ENCODE assay signal across 23 mouse cellular contexts in the genomic region with DNA sequence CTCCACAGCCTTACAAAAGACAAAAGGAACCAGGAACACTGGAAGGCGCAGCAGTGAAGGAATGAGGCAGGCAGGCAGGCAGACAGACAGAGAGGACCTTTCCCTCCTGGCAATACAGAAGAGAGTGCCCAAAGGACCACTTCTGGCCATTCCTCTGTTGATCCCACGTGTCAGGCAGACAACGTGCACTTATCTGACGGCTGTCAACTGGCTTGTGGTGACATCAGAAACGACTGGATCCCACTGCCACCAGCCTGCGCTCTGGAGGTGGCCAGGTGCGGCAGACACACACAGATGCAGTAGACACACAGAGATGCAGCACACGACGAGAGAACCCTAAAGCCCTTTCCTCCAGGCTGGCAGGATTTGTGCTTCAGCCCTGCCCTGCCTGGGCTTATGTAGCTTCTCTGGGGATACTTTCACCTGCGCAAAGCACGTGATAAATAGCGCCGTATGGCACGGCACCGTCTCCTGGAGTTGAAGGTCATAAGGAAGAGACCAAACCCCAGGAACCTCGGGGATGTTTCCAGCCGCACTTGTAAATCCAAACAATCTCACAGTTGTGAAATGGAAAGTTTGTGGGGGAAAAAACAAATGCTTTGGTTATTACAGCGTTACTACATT.
DNase-seq lines count a peak whose midpoint lies in the region; ATAC-seq and TF ChIP-seq lines count a peak whose summit lies in the region.
"Had no signal": no experiment of that assay in that cellular context is flagged by ENCODE, and none has a peak within 500 bp of the region (broad histone marks: within the 10 kb centered on the region; RNA-seq: fewer than 3 reads in every experiment).

No protein-coding gene starts in this region.

- peak overlapping the region; percentile 34; the same call in 1 of the 2 replicates for H3K4me2 ChIP-seq in heart, embryonic 11.5 days
- H3K4me2 ChIP-seq in neural tube, embryonic 15.5 days = no peak overlapping the region
- H3K4me2 ChIP-seq: embryonic facial prominence, embryonic 15.5 days; limb, embryonic 15.5 days; liver, embryonic 15.5 days; midbrain, embryonic 13.5 days had no signal

- TF ChIP-seq POLR2A in small intestine, adult 2 months (IDR thresholded peaks at IDR 0.05; ENCODE audit: low read depth, low read length) = no peak

- H3K4me1 ChIP-seq in heart, embryonic 11.5 days (ENCODE audit: control insufficient read depth, insufficient read depth, low read length) = peaks cover 3% of the 10 kb centered on the region; the same call in 1 of the 2 replicates
- no peaks in the 10 kb centered on the region for H3K4me1 ChIP-seq in neural tube, embryonic 15.5 days
- H3K4me1 ChIP-seq in small intestine, adult 2 months (ENCODE audit: control insufficient read depth, insufficient read depth, insufficient read length, low read length) = peaks cover 8% of the 10 kb centered on the region; the same call in 1 of the 2 replicates
- H3K4me1 ChIP-seq: limb, embryonic 15.5 days; liver, embryonic 15.5 days; midbrain, embryonic 13.5 days had no signal

- H3K27me3 ChIP-seq in heart, embryonic 11.5 days (ENCODE audit: control insufficient read depth, insufficient read depth, low read length) = no peaks in the 10 kb centered on the region
- H3K27me3 ChIP-seq in neural tube, embryonic 15.5 days (replicated peaks) = no peaks in the 10 kb centered on the region
- H3K27me3 ChIP-seq in small intestine, adult 2 months (ENCODE audit: control insufficient read depth, insufficient read depth, low read length) = no peaks in the 10 kb centered on the region
- H3K27me3 ChIP-seq: embryonic facial prominence, embryonic 15.5 days; liver, embryonic 15.5 days; midbrain, embryonic 13.5 days had no signal

- H3K9me3 ChIP-seq in heart, embryonic 11.5 days (replicated peaks; ENCODE audit: control insufficient read depth, low read length) = no peaks in the 10 kb centered on the region
- no peaks in the 10 kb centered on the region for H3K9me3 ChIP-seq in neural tube, embryonic 15.5 days (replicated peaks)
- H3K9me3 ChIP-seq: embryonic facial prominence, embryonic 15.5 days; limb, embryonic 15.5 days; liver, embryonic 15.5 days; midbrain, embryonic 13.5 days had no signal

- TF ChIP-seq CTCF in small intestine, adult 2 months (IDR thresholded peaks at IDR 0.05; ENCODE audit: extremely low read depth, insufficient read length, insufficient replicate concordance, low read depth, low read length) = no peak

- no peaks in the 10 kb centered on the region for H3K36me3 ChIP-seq in heart, embryonic 11.5 days (ENCODE audit: control insufficient read depth, insufficient read depth, low read length)
- H3K36me3 ChIP-seq in neural tube, embryonic 15.5 days = no peaks in the 10 kb centered on the region
- H3K36me3 ChIP-seq in small intestine, adult 2 months (ENCODE audit: control insufficient read depth, insufficient read depth, low read length) = no peaks in the 10 kb centered on the region
- H3K36me3 ChIP-seq: embryonic facial prominence, embryonic 15.5 days; G1E; limb, embryonic 15.5 days; liver, embryonic 15.5 days; midbrain, embryonic 13.5 days had no signal

- no peak overlapping the region for H3K9ac ChIP-seq in heart, embryonic 11.5 days (ENCODE audit: low read depth, low read length)
- no peak overlapping the region for H3K9ac ChIP-seq in neural tube, embryonic 15.5 days (replicated peaks)
- H3K9ac ChIP-seq: embryonic facial prominence, embryonic 15.5 days; limb, embryonic 15.5 days; liver, embryonic 15.5 days; midbrain, embryonic 13.5 days had no signal

- 50% methylated on average over 18 of the region's 18 CpGs for WGBS in heart, embryonic 11.5 days (ENCODE audit: insufficient replicate concordance)
- 72% methylated on average over 18 of the region's 18 CpGs for WGBS in neural tube, embryonic 15.5 days
- 22% methylated on average over 18 of the region's 18 CpGs for WGBS in small intestine, adult 2 months

- no peak for DNase-seq in heart, adult 11 months
- no peak for DNase-seq in neural tube, embryonic 10.5 days (ENCODE audit: extremely low spot score, low spot score)
- DNase-seq in cerebellum, adult 9-11 months = no peak
- DNase-seq in ovary, postnatal 36 days (ENCODE audit: low spot score) = no peak
- DNase-seq: adrenal gland, postnatal 14 days; cerebellum, adult 11 months; cerebellum, postnatal 14 days; kidney, adult 2 months; kidney, postnatal 10 days had no signal

- no peak overlapping the region for H3K27ac ChIP-seq in heart, embryonic 11.5 days (ENCODE audit: low read depth, low read length)
- no peak overlapping the region for H3K27ac ChIP-seq in neural tube, embryonic 15.5 days (replicated peaks)
- H3K27ac ChIP-seq in small intestine, adult 2 months (ENCODE audit: insufficient read depth, low read depth, low read length) = no peak overlapping the region
- H3K27ac ChIP-seq: layer of hippocampus, adult 2 months; limb, embryonic 15.5 days; liver, embryonic 15.5 days; midbrain, embryonic 13.5 days had no signal

- no peak for ATAC-seq in heart, embryonic 11.5 days (replicated peaks; ENCODE audit: insufficient number of reproducible peaks, low FRiP score, low TSS enrichment)
- peak; percentile 31 for ATAC-seq in neural tube, embryonic 15.5 days (ENCODE audit: low FRiP score)
- ATAC-seq: CD4-positive, CD25-positive, alpha-beta regulatory T cell, adult 4 months; forebrain, embryonic 16.5 days; hindbrain, embryonic 16.5 days; lung, postnatal 0 days; midbrain, embryonic 13.5 days had no signal

- H3K4me3 ChIP-seq in heart, embryonic 11.5 days (ENCODE audit: low read depth, low read length) = no peak overlapping the region
- H3K4me3 ChIP-seq in neural tube, embryonic 15.5 days (replicated peaks) = no peak overlapping the region
- H3K4me3 ChIP-seq in small intestine, adult 2 months (ENCODE audit: low read depth, low read length) = peak overlapping the region; percentile 9
- H3K4me3 ChIP-seq: embryonic facial prominence, embryonic 15.5 days; layer of hippocampus, adult 2 months; limb, embryonic 15.5 days; liver, embryonic 15.5 days; midbrain, embryonic 13.5 days; myocyte had no signal
